Mouse (Mus musculus) kidney, embryonic 14.5 days (tissue): ENCODE results near the gene En1. TPM values are rescaled to one million over a fixed set of nuclear protein-coding genes. Genes with fewer than 3 reads are reported as not detected.

Experiments
- ATAC-seq: fragments of 200-750 bp; cut with Nextera tagmentation; 2 replicates; pipeline ENCODE4 v1.8.0; 2017; ENCODE audit warnings: moderate number of reproducible peaks, mild to moderate bottlenecking, moderate TSS enrichment, moderate library complexity; ENCODE audit not compliant: low FRiP score, low TSS enrichment
- H3K27ac ChIP-seq: fragments of 300-500 bp; sonication (generic); 2 replicates; pipeline ENCODE4 v1.5.1; 2014; ENCODE audit warnings: low read depth, mild to moderate bottlenecking, low read length, moderate library complexity, mixed read lengths
- H3K27me3 ChIP-seq: fragments of 300-500 bp; sonication (generic); 2 replicates; pipeline ENCODE4 v1.6.1; 2014; ENCODE audit warnings: mild to moderate bottlenecking, low read length; ENCODE audit not compliant: control insufficient read depth, insufficient read depth
- H3K36me3 ChIP-seq: fragments of 300-500 bp; sonication (generic); 2 replicates; pipeline ENCODE4 v1.6.1; 2014; ENCODE audit warnings: low read length, mixed read lengths; ENCODE audit not compliant: control insufficient read depth, insufficient read depth
- H3K4me1 ChIP-seq: fragments of 300-500 bp; sonication (generic); 2 replicates; pipeline ENCODE4 v1.6.1; 2014; ENCODE audit warnings: low read length, mixed read lengths; ENCODE audit not compliant: control insufficient read depth, insufficient read depth
- H3K4me2 ChIP-seq: fragments of 300-500 bp; sonication (generic); replicated peaks from 2 replicates; pipeline ENCODE4 v1.6.1; 2014; ENCODE audit warnings: low read depth, mild to moderate bottlenecking, low read length
- H3K4me3 ChIP-seq: fragments of 300-500 bp; sonication (generic); 2 replicates; pipeline ENCODE4 v1.5.1; 2014; ENCODE audit warnings: mild to moderate bottlenecking, low read length
- H3K9ac ChIP-seq: fragments of 300-500 bp; sonication (generic); 2 replicates; pipeline ENCODE4 v1.6.1; 2014; ENCODE audit warnings: low read depth, mild to moderate bottlenecking, low read length, moderate library complexity
- H3K9me3 ChIP-seq: fragments of 300-500 bp; sonication (generic); 2 replicates; pipeline ENCODE4 v1.6.1; 2016; ENCODE audit warnings: low read length; ENCODE audit not compliant: control insufficient read depth
- WGBS: fragments of 180-500 bp; shearing (Covaris S2); extraction: QIAGEN DNeasy Blood & Tissue Kit; methylation state at CpG from one replicate; pipeline ENCODE4 v1.1.7; 2014; 5-methylcytosine and 5-hydroxymethylcytosine counted together
- polyA plus RNA-seq: library from polyadenylated mRNA; unstranded; fragments of >200 nt; fragmentation: Nextera tagmentation; extraction: Ambion mirVana; gene quantifications from 2 replicates; pipeline ENCODE4 v1.2.1, GENCODE M21; 2014

En1 gene
- polyA plus RNA-seq, 1 experiment from 2014 or later, result not detected

DNA sequence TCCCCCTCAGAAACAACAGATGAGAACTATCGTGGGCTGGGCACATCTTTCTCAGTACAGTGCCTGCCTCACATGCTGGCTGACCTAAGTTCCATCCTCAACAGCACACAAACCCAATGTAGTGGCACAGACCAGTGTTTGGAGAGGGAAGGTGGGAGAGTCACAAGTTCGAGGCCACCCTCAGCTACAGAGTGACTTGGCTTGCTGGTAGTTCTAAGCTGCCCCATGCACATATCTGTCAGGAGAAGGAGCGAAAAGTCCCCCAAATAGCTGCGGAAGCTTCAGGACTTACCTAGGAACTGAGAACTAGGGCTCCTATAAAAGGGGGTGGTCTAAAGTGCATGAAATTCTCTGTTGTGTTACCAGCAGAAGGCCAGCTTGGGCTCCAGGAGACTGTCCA lies 14.3 kb upstream of the En1 start:
- ATAC-seq, result no peak
- no peak overlapping the region for H3K4me3 ChIP-seq
- H3K27ac ChIP-seq, result no peak overlapping the region
- no peaks in the 10 kb centered on the region for H3K36me3 ChIP-seq
- no peaks in the 10 kb centered on the region for H3K9me3 ChIP-seq
- no peak overlapping the region for H3K4me2 ChIP-seq
- no peak overlapping the region for H3K9ac ChIP-seq
- H3K27me3 ChIP-seq, result peaks cover 39% of the 10 kb centered on the region
- no peaks in the 10 kb centered on the region for H3K4me1 ChIP-seq
- 82% methylated on average over 4 of the region's 4 CpGs for WGBS

DNA sequence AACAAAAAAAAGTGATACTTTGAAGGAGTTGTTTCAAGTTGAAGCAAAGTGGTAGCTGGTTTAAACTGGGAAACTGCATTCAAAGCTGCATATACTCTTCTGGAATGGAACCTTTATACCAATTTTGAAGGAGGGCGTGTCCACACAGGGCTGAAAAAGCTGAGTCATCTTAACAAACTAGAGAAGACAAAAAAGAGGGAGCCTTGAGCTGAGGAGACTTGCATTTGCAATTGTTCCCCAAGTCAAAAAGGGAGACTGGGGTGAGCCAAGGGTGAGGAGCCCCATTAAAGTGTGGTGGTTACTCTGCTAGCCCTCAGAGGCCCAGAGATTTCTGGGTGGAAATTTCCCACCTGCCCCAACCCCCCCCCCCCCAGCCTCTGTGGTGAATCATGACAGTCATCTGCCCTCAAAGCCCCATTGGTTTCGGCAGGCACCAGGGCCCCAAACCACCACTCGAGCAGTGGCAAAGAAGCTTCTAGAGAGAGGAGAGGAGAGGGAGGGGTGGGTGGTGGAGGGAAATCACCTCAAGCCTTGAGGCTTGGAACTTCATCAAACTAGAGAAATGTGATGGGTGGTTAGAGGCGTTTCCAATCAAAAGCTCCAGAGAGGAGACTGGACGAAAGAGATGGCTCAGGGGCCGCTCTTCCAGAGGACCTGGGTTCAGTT lies 13.7 kb upstream of the En1 start:
- Histone ChIP-seq H3K27me3 (peaks cover 44% of the 10 kb centered on the region), H3K9ac (no peak overlapping the region)
- 78% methylated on average over 6 of the region's 6 CpGs for WGBS

DNA sequence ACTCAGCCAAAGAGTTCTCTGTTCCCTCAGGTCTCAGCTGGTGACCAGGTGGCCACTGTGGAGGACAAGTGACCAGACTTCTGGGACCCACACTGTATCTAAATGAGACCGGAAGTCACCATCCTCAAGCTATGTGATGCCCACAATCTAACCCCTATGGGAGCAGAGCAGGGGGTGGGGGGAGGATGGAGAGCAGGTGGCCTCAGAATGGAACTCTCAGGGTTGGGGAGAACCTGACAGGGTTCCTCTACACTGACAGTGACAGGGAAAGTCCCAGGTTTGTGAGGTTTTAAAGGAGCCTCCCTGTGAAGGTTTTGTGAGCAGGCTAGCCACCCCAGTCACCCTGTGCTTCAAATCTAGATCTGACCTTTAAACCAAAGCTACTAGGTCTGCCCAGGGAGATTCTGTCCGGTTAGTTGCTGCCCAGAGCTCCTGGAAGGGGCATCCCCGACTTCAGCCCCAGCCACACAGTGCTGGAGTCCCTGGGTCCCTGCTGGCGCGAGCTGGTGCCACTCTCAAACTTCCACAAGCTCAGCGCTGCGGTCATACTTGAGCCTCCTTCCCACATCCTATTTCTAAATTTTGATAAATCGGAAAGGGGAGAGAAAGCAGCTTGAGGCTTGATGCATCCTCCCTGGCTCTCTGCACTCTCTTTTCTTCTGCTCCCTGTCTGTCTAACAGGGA lies 8.8 kb upstream of the En1 start:
- Histone ChIP-seq H3K27me3 (peaks cover 81% of the 10 kb centered on the region), H3K4me2 (no peak overlapping the region), H3K9me3 (no peaks in the 10 kb centered on the region), H3K36me3 (no peaks in the 10 kb centered on the region), H3K9ac (no peak overlapping the region), H3K4me3 (no peak overlapping the region), H3K27ac (no peak overlapping the region), H3K4me1 (no peaks in the 10 kb centered on the region)
- 5% methylated on average over 8 of the region's 8 CpGs for WGBS
- no peak for ATAC-seq

More for the DNA sequence above, 13.7 kb upstream of the En1 start:
- H3K4me3 ChIP-seq, result no peak overlapping the region
- H3K4me1 ChIP-seq, result no peaks in the 10 kb centered on the region
- H3K27ac ChIP-seq, result no peak overlapping the region
- ATAC-seq, result no peak
- no peaks in the 10 kb centered on the region for H3K9me3 ChIP-seq
- no peaks in the 10 kb centered on the region for H3K36me3 ChIP-seq
- no peak overlapping the region for H3K4me2 ChIP-seq

DNA sequence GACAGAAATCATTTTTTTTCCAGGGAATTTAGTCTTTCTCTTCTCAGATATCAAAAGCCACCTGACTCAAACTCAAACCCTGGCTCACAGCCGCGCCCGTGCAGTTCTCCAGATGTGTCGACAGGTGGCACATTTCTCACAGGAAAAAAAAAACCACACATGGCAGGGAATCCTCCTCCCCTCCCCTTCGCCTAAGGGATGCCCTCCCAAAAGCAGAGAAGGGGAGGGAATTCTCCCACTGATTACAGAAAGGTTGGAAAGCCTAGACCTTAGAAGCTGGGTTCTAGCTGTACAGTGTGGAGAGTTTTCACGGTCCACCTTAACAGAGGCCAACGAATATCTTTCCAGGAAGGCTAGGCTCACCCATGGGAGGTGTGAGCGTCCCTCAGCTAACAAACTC lies 7.6 kb upstream of the En1 start:
- H3K27ac ChIP-seq, result no peak overlapping the region
- no peak overlapping the region for H3K4me3 ChIP-seq
- H3K36me3 ChIP-seq, result no peaks in the 10 kb centered on the region
- no peak overlapping the region for H3K9ac ChIP-seq
- peaks cover 92% of the 10 kb centered on the region for H3K27me3 ChIP-seq
- no peak overlapping the region for H3K4me2 ChIP-seq
- no peak for ATAC-seq
- no peaks in the 10 kb centered on the region for H3K4me1 ChIP-seq
- 0% methylated on average over 8 of the region's 8 CpGs for WGBS
- H3K9me3 ChIP-seq, result no peaks in the 10 kb centered on the region

DNA sequence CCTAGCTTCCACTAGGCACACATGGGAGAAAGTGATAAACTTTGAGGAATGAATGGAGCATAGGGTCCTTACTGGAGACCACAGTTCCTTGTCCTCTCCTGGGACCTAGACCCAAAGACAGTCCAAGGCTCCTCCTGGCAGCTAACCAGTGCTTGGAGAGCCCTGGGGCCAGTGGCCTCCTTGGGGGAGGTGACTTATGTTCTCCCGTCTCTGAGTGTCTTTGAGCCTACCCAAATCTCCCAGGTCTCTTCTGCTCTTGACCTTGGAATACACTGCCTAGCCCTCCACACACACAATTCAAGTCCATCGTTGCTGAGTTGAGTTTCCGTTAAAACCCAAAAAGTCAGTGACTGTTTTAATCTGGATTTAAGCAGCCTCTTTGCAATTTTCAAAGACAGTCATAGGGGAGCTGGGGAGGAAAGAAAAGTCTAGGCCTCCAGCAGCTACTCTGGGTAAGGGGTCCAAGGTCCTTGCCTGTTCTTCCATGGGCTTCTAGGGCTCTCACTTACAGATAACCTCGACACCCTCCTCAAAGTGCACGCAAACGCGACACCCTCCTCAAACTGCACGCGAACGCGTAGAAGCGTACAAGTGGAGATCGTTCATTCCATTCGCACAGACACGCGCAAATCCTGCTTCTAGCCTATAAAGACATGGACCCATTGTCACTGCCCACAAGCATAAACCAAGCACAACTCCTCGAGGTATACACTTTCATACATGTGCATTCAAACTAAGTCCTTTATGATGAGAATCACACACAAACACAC lies 6.6 kb upstream of the En1 start:
- Histone ChIP-seq H3K9me3 (no peaks in the 10 kb centered on the region), H3K9ac (no peak overlapping the region), H3K4me3 (no peak overlapping the region), H3K27me3 (peaks cover 99% of the 10 kb centered on the region), H3K27ac (no peak overlapping the region), H3K4me2 (no peak overlapping the region), H3K4me1 (no peaks in the 10 kb centered on the region), H3K36me3 (no peaks in the 10 kb centered on the region)
- ATAC-seq, result no peak
- 2% methylated on average over 17 of the region's 17 CpGs for WGBS

DNA sequence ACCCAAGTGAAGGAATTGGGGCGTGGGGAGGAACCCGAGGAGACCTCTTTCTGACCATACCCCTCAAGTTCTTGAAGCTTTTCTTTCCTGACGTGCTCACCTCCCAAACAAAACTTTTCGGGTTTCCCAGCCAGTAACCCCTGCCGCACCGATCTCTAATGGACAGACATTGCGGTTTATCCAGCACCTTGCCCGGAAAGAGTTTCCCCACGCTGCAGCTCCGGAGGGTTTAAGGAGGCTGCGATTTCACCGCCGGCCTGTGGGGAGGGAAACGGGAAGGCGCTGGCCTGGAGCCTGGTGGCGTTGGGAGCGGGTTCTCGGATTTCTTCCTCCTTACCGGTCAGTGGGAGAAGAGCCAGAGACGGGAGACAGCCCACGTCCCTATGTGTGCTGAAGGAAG lies 5.9 kb upstream of the En1 start:
- Histone ChIP-seq H3K4me1 (no peaks in the 10 kb centered on the region), H3K36me3 (no peaks in the 10 kb centered on the region), H3K27me3 (peaks cover 99% of the 10 kb centered on the region), H3K27ac (no peak overlapping the region), H3K9ac (no peak overlapping the region), H3K9me3 (no peaks in the 10 kb centered on the region), H3K4me3 (peak overlapping the region; percentile 20; the same call in 1 of the 2 replicates), H3K4me2 (peak overlapping the region; percentile 21; the same call in 1 of the 2 replicates)
- peak; percentile 57; the same call in 1 of the 2 replicates for ATAC-seq
- under 1% methylated on average over 21 of the region's 21 CpGs for WGBS

DNA sequence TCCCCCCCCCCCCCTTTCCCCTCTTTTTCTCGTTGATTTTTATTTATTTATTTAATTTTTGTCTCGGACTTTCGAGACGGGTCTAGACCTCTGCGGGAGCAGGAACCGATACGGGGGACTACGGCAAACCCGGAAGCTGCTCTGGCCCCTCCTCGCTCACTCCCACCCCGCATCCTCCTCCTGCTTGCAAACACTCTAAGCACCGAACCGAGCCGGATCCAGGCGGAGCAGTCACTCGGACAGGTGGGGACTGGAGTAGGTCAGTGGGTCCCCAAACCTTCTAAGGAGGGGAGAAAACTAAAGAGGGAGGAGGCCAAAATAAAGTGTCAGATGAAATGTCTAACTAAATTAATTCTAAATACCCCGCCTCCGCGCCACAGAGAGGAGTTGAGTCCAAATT lies 5.4 kb upstream of the En1 start:
- no peak for ATAC-seq
- no peaks in the 10 kb centered on the region for H3K36me3 ChIP-seq
- no peaks in the 10 kb centered on the region for H3K9me3 ChIP-seq
- peak overlapping the region; percentile 20; the same call in 1 of the 2 replicates for H3K4me3 ChIP-seq
- no peak overlapping the region for H3K27ac ChIP-seq
- no peak overlapping the region for H3K9ac ChIP-seq
- WGBS, result under 1% methylated on average over 19 of the region's 19 CpGs
- peak overlapping the region; percentile 21; the same call in 1 of the 2 replicates for H3K4me2 ChIP-seq
- no peaks in the 10 kb centered on the region for H3K4me1 ChIP-seq
- peaks cover 98% of the 10 kb centered on the region for H3K27me3 ChIP-seq

DNA sequence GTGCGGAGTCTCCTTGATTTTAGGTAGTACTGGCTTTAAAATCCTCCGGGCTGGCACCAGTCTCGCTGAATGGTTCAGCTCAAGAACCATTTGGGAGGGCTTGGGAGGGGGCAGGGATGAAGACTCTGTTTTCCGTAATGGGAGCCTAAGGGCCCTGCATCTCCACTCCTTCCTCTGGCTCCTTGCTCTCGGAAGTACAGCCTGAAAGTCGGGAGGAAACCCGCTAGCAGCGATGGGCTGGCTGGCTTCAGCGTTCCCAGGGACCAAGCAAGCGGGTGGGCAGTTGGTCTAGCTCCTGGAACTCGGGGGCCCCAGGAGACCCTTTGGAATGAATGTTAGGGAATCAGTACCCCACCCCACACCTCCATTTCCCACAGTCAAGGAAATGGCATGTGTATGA lies 4.9 kb upstream of the En1 start:
- no peak overlapping the region for H3K4me2 ChIP-seq
- WGBS, result under 1% methylated on average over 11 of the region's 11 CpGs
- no peak overlapping the region for H3K27ac ChIP-seq
- no peaks in the 10 kb centered on the region for H3K4me1 ChIP-seq
- H3K36me3 ChIP-seq, result no peaks in the 10 kb centered on the region
- H3K9ac ChIP-seq, result no peak overlapping the region
- peaks cover 98% of the 10 kb centered on the region for H3K27me3 ChIP-seq
- H3K4me3 ChIP-seq, result no peak overlapping the region
- ATAC-seq, result no peak
- H3K9me3 ChIP-seq, result no peaks in the 10 kb centered on the region
